Mouse (Mus musculus): ENCODE results near the gene Psmb4. TPM values are rescaled to one million over a fixed set of nuclear protein-coding genes. Genes with fewer than 3 reads are reported as not detected.

Gene Psmb4
- 363 and 481 TPM in 2 replicates for polyA plus RNA-seq (2012)

DNA sequence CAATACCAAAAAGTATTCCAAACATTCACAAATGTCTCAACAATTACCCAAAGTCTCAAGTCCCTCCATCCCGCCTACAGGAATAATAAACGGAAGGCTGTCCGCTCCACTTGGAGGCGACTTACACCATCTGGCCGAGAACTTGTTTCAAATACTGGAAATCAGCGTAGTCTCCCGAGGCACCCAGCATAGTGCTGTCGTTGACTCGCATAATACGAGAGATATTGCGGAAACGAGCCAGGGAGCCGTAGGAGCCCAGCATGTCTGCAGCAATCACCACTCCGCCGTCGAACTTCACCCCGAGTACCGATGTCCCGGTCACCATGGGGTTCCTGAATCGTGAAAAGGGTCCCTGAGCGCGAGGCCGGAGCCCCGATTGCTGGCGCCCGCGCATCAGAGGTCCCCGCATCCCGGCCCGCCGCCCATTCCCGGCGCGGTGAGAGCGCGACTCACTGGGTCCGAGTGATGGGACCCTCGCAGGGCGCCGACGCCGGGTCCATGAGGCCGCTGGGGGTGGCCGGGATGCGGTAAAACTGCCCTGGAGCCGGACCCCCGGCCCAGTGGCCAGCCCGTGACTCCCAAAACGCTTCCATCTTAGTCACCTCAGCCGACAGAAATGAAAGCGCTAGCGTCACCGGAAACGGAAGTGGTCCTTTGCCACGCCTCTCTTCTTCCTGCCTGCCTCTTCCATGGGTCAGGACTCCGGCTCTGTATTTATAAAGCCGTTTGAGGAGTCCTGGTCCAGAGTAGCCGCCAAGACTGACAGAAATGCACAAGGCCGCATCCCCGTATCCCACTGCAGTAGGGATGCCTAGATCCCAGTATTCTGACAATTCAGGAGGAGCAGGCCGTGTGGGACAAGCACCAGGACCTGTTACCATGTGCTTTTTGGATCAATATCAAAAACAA, at the start of gene Psmb4:
Gene Psmb4, minus strand, starts transcription at position 646 of the 909 bp plus-strand sequence.
- TF ChIP-seq GATA1 (IDR thresholded peaks at IDR 0.05; ENCODE audit: low read length), result no peak

DNA sequence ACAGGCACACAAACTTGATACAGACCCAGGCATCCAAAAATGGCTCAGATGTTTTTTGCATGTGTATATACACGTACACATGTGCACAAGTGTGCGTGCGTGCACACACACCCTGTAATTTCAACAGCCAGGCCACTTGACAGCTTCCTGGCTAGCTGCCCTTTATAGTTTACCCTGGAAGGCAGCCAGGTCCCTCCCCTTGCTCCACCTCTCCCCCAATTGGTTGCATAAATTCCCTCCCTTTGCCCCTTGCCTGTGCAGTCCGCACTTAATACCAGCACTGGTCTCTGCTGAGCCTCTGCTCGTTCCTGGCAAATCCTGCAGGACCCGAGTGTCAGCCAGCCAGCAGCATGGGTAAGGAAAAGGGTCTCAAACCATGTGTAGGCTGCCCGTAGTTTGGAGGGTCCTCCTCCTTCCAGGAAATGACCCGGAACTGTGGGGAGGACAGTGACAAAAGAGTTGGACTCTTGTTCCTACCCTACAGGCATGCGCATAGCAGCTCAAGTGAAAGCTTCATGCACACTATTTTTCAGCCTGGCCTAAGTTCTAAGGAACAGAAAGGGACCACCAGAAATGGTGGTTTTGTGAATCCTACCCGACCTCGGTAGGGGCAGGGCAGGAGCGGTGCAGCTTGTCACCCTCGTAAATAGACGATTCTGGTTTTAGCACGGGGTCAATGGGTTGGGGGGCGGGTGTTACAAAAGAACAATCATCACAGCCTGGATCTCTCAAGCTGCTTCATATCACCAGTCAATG, 46.2 kb upstream of the Psmb4 start, which contains the start of gene Selenbp1:
Gene Selenbp1, plus strand, starts transcription at position 248 of the 756 bp plus-strand sequence.
- no peak for TF ChIP-seq GATA1 (IDR thresholded peaks at IDR 0.05; ENCODE audit: low read length)

DNA sequence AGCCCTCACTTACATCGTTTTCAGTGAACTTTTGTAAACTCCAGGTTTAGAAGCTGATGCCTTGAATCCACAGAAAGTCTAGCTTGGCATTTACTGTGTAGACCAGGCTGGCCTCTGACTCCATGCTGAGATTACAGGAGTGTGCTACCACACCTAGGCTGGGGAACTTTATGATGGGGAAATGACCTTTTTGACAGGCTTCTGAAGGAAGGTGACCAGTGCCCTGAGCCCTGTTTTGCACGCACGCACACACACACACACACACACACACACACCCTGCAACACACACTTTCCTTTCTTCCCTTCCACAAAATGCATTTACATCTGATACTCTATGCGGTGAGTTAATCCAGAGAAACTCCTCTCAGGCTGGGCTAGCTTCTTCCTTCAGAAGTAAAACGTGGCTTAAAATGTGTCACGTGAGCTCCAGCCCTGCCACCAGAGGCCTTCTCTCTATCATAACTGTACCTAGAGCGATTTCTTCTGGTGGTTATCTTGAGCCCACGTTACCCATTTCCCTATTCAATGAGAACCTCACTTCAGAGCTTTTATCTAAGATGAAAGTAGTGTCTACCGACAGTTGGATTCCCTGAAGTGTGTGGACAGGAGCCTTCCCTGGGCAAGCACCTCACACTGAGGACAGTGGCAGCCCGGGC, 44.8 kb upstream of the Psmb4 start:
- peak; percentile 61 for TF ChIP-seq GATA1 (IDR thresholded peaks at IDR 0.05; ENCODE audit: low read length)

DNA sequence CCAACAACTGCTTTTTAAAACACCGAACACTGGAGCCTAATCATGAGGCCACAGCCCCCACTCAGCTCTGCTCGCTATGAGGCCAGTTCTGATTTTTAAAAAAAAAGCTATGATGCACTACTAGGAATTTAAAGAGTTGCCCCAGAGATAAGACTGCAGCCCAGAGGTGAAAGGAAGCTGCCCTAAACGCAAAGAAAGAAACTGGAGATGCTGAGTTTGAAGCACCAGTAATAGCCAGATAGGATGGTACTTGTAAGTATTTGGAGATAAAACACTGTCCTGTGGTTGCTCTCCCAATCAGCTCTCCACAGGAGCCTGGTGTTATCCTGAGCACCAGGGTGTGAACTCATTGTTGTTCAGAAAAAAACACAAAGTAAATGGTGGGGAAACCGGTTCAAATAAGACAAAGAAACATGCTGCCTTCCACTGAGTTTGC, 39.6 kb upstream of the Psmb4 start:
- TF ChIP-seq GATA1 (IDR thresholded peaks at IDR 0.05; ENCODE audit: low read length), result peak; percentile 77

DNA sequence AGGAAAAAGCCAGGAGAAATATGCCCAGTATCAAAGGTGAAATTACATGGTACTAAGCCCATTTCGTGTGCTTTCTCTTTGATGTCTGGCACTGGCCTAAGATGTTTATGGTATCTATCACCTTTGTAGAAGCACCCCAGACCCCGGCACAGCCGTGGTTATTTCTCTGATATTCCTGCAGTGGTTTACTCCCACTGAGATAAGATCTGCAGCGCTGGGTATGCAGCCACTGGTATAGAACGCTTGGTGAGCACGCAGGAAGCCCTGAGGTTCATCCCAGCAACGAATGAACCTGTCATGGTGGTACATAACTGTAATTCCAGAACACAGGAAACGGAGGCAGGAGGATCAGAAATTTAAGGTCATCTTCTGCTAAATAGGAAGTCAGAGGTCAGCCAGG, 37.9 kb upstream of the Psmb4 start:
- TF ChIP-seq GATA1 (IDR thresholded peaks at IDR 0.05; ENCODE audit: low read length), result no peak

DNA sequence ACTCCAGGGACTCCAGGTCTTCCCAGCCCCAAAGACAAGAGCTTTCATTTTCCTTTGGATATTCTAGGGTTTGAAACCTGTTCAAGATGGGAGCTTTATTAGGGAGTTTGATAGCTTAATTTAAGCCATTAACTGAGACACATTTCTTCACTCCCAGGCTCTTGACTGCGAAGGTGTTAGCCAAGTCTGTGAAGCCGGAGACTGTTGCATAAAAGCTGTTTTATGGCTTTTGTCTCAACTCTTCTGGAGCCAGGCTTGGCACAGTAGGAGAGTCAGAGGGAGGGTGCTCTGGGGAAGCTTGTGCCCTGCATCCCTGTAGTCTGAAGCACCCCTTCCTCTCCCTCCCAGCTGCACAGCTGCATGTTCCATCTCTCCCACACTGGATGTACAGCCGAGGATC, 35.6 kb upstream of the Psmb4 start:
- TF ChIP-seq GATA1 (IDR thresholded peaks at IDR 0.05; ENCODE audit: low read length), result no peak

DNA sequence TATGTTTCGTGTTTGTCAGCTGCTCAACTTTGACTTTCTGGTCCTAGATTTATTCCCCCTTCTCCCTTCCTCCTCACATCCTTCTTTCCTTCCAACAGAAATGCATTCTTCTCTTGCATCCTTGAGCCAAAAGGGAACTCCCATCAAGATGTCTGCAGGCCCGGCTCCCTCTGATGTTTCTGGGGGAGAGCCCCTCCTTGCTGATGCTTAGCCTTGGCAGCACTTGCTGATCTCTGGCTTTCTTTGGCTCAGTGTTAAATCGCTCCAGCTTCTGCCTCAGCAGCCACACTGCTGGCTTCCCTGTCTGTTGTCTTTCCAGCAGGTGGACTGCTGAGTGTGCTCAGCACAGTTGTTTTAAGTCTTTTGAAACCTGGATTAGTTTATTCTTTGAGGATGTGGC, 34.3 kb upstream of the Psmb4 start:
- no peak for TF ChIP-seq GATA1 (IDR thresholded peaks at IDR 0.05; ENCODE audit: low read length)

DNA sequence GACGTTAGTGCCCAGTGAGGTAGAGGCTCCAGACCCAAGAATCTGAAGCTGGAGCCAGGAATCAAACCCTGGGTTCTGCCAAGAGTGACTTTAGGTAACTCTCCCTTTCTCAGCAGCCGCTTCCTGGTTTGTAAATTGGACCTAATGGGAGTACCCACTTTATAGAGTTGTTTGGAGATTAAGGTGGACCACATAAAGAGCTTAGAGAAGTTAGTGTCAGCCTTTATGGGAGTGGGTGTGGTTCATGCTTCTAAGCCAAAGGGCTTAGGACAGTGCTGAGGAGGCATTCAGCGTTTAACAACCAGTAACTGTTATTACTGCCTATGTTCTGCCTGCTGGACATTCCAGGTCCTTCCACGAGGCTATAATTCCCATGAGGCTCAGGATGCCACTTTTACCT, 32.1 kb upstream of the Psmb4 start:
- no peak for TF ChIP-seq GATA1 (IDR thresholded peaks at IDR 0.05; ENCODE audit: low read length)

DNA sequence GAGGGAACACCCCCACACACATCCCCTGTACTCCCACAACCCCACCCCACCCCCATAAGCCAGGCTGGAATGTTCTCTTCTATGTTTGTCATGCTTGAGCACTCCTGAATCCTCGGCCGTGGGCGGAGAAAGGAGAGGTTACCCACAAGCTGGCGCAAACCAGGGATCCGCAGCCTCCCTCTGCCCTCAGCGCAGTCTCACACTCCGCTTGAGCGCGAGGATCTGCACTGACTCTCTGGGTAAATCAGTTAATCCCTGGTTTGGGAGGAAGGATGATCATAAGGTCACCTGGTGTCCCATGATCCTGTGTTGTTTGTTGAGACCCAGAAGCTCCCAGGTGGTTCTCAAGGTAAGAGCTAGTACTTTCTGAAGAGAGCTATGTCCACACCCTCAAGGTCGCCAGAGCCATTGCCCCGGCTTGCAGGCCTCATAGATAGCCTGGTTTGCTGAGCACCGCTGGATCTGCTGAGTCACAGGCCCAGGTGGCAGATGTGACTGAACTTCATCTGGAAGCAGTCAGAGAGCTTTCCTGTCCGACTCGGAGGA, 31.1 kb upstream of the Psmb4 start:
- no peak for TF ChIP-seq GATA1 (IDR thresholded peaks at IDR 0.05; ENCODE audit: low read length)

DNA sequence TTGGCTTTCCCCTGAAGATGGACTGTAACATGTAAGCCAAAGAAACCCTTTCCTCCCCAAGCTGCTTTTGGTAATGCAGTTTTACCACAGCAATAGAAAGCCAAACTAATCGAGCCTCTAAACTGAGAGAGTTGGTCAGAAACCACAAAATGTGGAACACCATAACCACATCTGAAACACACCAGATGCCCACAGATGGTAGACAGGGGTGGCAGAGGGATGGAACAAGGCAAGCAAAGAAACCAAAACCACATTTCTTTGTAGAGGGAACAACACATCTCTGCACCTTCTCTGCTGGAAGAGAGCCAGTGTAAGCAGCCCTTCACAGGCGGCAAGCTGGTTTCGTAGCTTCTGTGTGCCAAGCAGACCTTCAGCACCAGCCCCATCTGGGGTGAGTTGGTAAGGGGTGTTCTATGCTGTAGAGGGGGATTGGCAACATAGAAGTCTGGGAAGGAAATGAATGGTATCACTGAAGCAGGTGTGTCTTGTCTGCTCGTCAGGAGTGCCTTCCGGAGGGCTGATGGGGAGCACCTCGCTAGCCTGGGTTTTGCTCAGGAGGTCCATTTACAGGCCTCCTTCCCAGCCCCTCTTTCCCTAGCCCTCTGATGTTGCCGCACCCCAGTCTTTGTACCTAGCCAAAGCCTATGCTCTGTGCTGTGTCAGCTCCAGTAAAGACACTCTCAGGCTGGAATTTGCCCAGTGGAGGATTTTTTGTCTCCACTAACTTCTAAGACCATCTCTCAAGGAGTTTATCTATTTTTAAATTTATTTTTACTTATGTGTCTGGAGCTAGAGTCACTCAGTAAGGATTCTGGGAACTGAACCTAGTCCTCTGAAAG, 29.4 kb upstream of the Psmb4 start:
- TF ChIP-seq GATA1 (IDR thresholded peaks at IDR 0.05; ENCODE audit: low read length), result no peak

DNA sequence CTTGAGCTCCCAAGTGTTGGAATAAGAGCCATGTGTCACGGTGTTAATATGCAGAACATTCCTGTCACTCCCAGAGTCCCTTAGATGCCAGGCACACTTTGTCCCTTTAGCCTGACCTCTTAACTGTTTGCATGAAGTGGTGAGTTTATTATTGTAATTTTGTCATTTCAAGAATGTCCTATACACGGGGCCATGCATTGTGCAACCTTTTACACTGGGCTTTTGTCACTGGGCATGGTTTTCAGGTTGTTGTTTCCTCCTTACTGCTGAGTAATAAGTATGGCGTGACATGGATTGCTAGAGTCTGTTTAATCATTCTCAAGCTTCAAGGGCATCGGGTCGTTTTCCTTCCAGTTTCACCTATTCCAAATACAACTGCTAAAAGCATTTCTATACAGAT, 27.0 kb upstream of the Psmb4 start:
- TF ChIP-seq GATA1 (IDR thresholded peaks at IDR 0.05; ENCODE audit: low read length), result no peak

DNA sequence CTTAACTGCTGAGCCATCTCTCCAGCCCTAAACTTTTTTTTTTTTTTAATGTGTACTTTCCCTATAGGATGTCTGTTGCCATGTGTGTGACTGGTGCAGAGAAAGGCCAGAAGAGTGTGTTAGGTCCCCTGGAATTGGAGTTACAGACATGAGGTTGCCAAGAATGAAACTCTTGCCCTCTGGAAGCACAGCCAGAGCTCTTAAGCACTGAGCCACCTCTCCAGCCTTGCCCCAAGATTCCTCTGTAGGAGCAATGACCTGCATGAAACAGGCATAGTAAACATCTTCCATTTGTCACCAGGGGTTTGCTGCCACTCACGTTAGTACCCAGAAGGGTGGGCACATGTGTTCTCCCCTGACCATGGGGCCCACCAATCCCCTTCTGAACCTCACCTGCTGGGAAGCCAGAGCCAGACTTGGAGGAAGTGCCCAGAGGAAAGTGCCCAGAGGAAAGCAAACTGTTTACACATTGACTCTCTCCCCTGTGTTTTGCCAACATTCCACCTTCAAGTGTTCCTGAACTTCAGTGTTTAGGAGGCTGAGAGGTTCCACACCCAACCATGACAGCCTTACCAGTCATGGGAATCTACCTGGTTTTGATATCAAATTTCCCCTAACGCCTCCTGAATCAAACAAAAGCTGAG, 24.4 kb upstream of the Psmb4 start:
- TF ChIP-seq GATA1 (IDR thresholded peaks at IDR 0.05; ENCODE audit: low read length), result no peak

DNA sequence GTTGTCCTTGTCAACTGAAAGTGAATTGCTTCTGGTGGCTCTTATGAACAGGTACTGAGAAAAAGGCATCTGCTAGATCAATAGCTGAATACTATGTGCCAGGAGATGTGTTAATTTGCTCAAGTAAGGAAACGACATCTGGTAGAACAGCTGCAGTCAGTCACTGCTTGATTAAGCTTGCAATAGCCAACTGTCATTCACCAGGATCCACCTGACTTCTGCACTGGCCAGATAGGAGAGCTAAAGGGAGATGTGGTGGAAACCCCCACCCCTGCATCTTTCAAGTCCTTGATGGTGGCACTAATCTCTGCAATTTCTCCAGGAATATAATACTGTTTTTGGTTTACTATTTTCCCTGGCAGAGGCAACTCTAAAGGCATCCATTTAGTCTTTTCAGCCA, 19.7 kb upstream of the Psmb4 start:
- TF ChIP-seq GATA1 (IDR thresholded peaks at IDR 0.05; ENCODE audit: low read length), result peak; percentile 65

DNA sequence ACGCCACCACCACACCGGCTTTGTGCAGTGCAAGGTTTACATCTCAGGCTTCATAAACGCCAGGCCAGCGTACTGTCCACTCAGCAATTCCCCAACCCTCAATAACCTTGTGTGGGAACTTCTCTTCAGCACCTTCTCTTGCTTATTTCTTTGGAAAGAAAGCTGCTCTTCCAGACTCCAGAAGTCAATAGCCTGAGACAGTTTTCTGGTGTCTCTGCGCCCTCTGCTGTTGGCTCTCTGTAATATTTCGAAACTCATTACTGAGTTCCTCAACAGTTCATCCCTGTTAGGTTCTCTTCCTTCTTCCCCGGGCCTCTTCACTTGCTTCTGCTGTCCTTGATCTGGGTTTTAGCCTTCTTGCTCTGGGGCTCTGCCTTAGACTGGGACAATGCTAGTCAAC, 16.0 kb upstream of the Psmb4 start:
- no peak for TF ChIP-seq GATA1 (IDR thresholded peaks at IDR 0.05; ENCODE audit: low read length)
